In the genomic region with DNA sequence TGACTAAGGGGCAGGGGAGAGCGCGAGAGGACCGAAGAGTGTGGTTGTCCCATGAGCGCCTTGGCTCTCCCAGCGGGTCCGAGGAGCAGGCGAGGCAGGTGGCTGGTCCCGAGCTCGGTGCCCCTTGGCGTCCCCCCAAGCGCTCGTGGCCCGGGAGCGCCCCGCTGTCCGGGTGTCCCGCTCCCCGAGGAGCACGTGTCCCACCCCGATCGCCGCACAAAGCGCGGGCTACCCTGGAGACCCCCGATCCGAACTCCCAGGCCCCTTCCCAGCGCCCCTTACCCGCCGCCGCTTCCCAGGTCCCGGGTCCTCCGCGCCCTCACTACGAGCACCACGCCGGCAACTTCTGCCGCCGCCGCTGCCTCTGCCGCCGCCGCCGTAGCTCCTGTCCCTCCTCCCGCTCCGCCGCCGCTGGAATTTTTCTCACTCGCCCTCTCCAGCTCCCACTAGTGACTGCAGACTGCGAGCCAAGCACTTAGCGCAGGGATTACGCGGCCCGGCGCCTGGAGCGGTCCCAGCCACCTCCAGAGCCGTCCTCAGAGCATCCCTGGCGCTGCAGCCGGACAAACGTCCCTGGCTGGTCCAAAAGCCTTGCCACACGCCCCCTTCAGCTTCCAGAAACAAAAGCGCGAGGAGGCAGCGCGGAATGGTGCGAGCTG, we compare ENCODE assay signal across 8 mouse cellular contexts. TPM values are rescaled to one million over a fixed set of nuclear protein-coding genes. Genes with fewer than 3 reads are reported as not detected.
A peak's percentile ranks its signal among the peaks of the same experiment; 100 is the strongest.
DNase-seq lines count a peak whose midpoint lies in the region; ATAC-seq and TF ChIP-seq lines count a peak whose summit lies in the region.

A gene (minus strand): TSS at position 563 of the 659 bp plus-strand sequence.

- no peak for TF ChIP-seq EP300 in liver, embryonic 14.5 days (IDR thresholded peaks at IDR 0.05; ENCODE audit: low read depth)

- peak within 1 kb of the TSS; percentile 59 for H3K4me3 ChIP-seq in forebrain, embryonic 14.5 days (ENCODE audit: low read depth, low read length)
- H3K4me3 ChIP-seq in heart, embryonic 16.5 days (ENCODE audit: low read length): peak within 1 kb of the TSS; percentile 53
- peak within 1 kb of the TSS; percentile 19 to 35 for H3K4me3 ChIP-seq in liver, embryonic 14.5 days (ENCODE audit: insufficient read depth in 1 of 2, low read depth in 2 of 2, low read length in 2 of 2)
- peak within 1 kb of the TSS; percentile 60 for H3K4me3 ChIP-seq in neural tube, embryonic 14.5 days (ENCODE audit: low read depth, low read length)

- ATAC-seq in cerebellum, adult (ENCODE audit: insufficient number of reproducible peaks, low FRiP score, low TSS enrichment): no peak
- ATAC-seq in forebrain, embryonic 14.5 days: peak; percentile 93
- peak; percentile 87 for ATAC-seq in heart, embryonic 16.5 days (replicated peaks; ENCODE audit: extremely low read depth, insufficient read depth, low FRiP score)
- ATAC-seq in liver, embryonic 14.5 days (ENCODE audit: insufficient read depth): no peak
- ATAC-seq in neural tube, embryonic 14.5 days (ENCODE audit: low read depth): peak; percentile 95

- TF ChIP-seq CTCF in liver, embryonic 14.5 days (IDR thresholded peaks at IDR 0.05; ENCODE audit: low read depth): peak; percentile 22; the same call in 1 of the 2 replicates

- no peaks in the 10 kb centered on the region for H3K36me3 ChIP-seq in forebrain, embryonic 14.5 days (ENCODE audit: control insufficient read depth, insufficient read depth, low read length)
- no peaks in the 10 kb centered on the region for H3K36me3 ChIP-seq in heart, embryonic 16.5 days (ENCODE audit: control insufficient read depth, insufficient read depth)
- H3K36me3 ChIP-seq in liver, embryonic 14.5 days (replicated peaks; ENCODE audit: control insufficient read depth, insufficient read depth, low read depth): no peaks in the 10 kb centered on the region
- H3K36me3 ChIP-seq in neural tube, embryonic 14.5 days (ENCODE audit: control insufficient read depth, insufficient read depth, low read length): no peaks in the 10 kb centered on the region

- H3K27ac ChIP-seq in forebrain, embryonic 14.5 days (ENCODE audit: low read depth, low read length): no peak within 1 kb of the TSS
- no peak within 1 kb of the TSS for H3K27ac ChIP-seq in heart, embryonic 16.5 days (ENCODE audit: low read length)
- H3K27ac ChIP-seq in liver, embryonic 14.5 days: no peak within 1 kb of the TSS
- H3K27ac ChIP-seq in neural tube, embryonic 14.5 days (ENCODE audit: low read depth, low read length): no peak within 1 kb of the TSS

- H3K27me3 ChIP-seq in forebrain, embryonic 14.5 days (replicated peaks; ENCODE audit: control insufficient read depth, insufficient read depth, low read length): no peaks in the 10 kb centered on the region
- peaks cover 33% of the 10 kb centered on the region for H3K27me3 ChIP-seq in heart, embryonic 16.5 days (ENCODE audit: control insufficient read depth, insufficient read depth, low read length)
- peaks cover 19% of the 10 kb centered on the region for H3K27me3 ChIP-seq in liver, embryonic 14.5 days (ENCODE audit: control insufficient read depth, insufficient read depth, low read length)
- no peaks in the 10 kb centered on the region for H3K27me3 ChIP-seq in neural tube, embryonic 14.5 days (ENCODE audit: control insufficient read depth, insufficient read depth, low read length)

- DNase-seq in cerebellum, adult 11 months: peak; percentile 8
- DNase-seq in forebrain, embryonic 14.5 days (ENCODE audit: low spot score): peak; percentile 84
- DNase-seq in kidney, postnatal 25 days: peak; percentile 74 to 78
- DNase-seq in liver, embryonic 14.5 days (ENCODE audit: low read depth in 3 of 3, low spot score in 3 of 3): no peak
- peak; percentile 82 for DNase-seq in urinary bladder, postnatal 14 days (ENCODE audit: low spot score)

- no peaks in the 10 kb centered on the region for H3K4me1 ChIP-seq in forebrain, embryonic 14.5 days (ENCODE audit: control insufficient read depth, insufficient read depth, low read length)
- no peaks in the 10 kb centered on the region for H3K4me1 ChIP-seq in heart, embryonic 16.5 days (ENCODE audit: control insufficient read depth, insufficient read depth, low read length)
- H3K4me1 ChIP-seq in liver, embryonic 14.5 days (replicated peaks; ENCODE audit: control insufficient read depth in 2 of 2, insufficient read depth in 2 of 2, low read length in 1 of 2): no peaks in the 10 kb centered on the region
- H3K4me1 ChIP-seq in neural tube, embryonic 14.5 days (ENCODE audit: control insufficient read depth, insufficient read depth, low read length): no peaks in the 10 kb centered on the region

- H3K9ac ChIP-seq in forebrain, embryonic 14.5 days (ENCODE audit: low read length): peak within 1 kb of the TSS; percentile 74
- peak within 1 kb of the TSS; percentile 48 for H3K9ac ChIP-seq in heart, embryonic 16.5 days (ENCODE audit: low read length)
- H3K9ac ChIP-seq in liver, embryonic 14.5 days (replicated peaks): no peak within 1 kb of the TSS
- peak within 1 kb of the TSS; percentile 55 for H3K9ac ChIP-seq in neural tube, embryonic 14.5 days (replicated peaks; ENCODE audit: low read depth, low read length)

- WGBS in forebrain, embryonic 14.5 days: under 1% methylated on average over 65 of the region's 65 CpGs
- WGBS in heart, embryonic 16.5 days: under 1% methylated on average over 65 of the region's 65 CpGs
- 2% methylated on average over 63 of the region's 65 CpGs for WGBS in liver, embryonic 14.5 days (ENCODE audit: insufficient replicate concordance)
- under 1% methylated on average over 60 of the region's 65 CpGs for WGBS in neural tube, embryonic 14.5 days

- no peaks in the 10 kb centered on the region for H3K9me3 ChIP-seq in forebrain, embryonic 14.5 days (replicated peaks; ENCODE audit: control insufficient read depth, low read length)
- no peaks in the 10 kb centered on the region for H3K9me3 ChIP-seq in heart, embryonic 16.5 days (replicated peaks; ENCODE audit: control insufficient read depth, low read length)
- H3K9me3 ChIP-seq in liver, embryonic 14.5 days (ENCODE audit: control insufficient read depth, low read length): no peaks in the 10 kb centered on the region
- H3K9me3 ChIP-seq in neural tube, embryonic 14.5 days (ENCODE audit: control insufficient read depth, low read length): no peaks in the 10 kb centered on the region

- peak within 1 kb of the TSS; percentile 84 for H3K4me2 ChIP-seq in forebrain, embryonic 14.5 days (ENCODE audit: low read length)
- peak within 1 kb of the TSS; percentile 75 for H3K4me2 ChIP-seq in heart, embryonic 16.5 days (ENCODE audit: low read depth, low read length)
- H3K4me2 ChIP-seq in liver, embryonic 14.5 days (ENCODE audit: low read depth): peak within 1 kb of the TSS; percentile 48
- peak within 1 kb of the TSS; percentile 91 for H3K4me2 ChIP-seq in neural tube, embryonic 14.5 days (ENCODE audit: low read depth, low read length)

RNA-seq across cellular contexts. Expression of the gene that starts here (rescaled TPM):
- polyA plus RNA-seq in forebrain, embryonic 14.5 days (2014; fragmentation: Nextera tagmentation; extraction: Ambion mirVana): 4.2 and 4.5 TPM in 2 replicates
- polyA plus RNA-seq in heart, embryonic 16.5 days (2015; fragmentation: Nextera tagmentation; extraction: Ambion mirVana): 0.37 and 0.75 TPM in 2 replicates
- polyA plus RNA-seq in liver, embryonic 14.5 days (2012; rRNA removed): 0.03 TPM in 2 replicates
- polyA plus RNA-seq in liver, embryonic 14.5 days (2014; fragmentation: Nextera tagmentation; extraction: Ambion mirVana): 0.05 and 0.09 TPM in 2 replicates
- 7.5 and 8.2 TPM in 2 replicates for polyA plus RNA-seq in neural tube, embryonic 14.5 days (2014; fragmentation: Nextera tagmentation; extraction: Ambion mirVana)

Comparison
In these comparisons a context has a peak if more than half of its experiments do, and no peak if none do; other contexts are left out.
1. Peak in ATAC-seq, H3K4me3 ChIP-seq, H3K9ac ChIP-seq and H3K4me2 ChIP-seq in heart, embryonic 16.5 days; RNA of the gene not detected or under 1 TPM.
2. DNase-seq: peak in cerebellum, adult 11 months (single experiment), forebrain, embryonic 14.5 days (single experiment), kidney, postnatal 25 days (2 of 2) and urinary bladder, postnatal 14 days (single experiment); none in liver, embryonic 14.5 days (0 of 3).
3. ATAC-seq: peak in forebrain, embryonic 14.5 days (single experiment) and neural tube, embryonic 14.5 days (single experiment); none in cerebellum, adult (single experiment) and liver, embryonic 14.5 days (single experiment).
4. Peak in every context shown above with its lines, with median percentiles within 50 percentile points of each other: H3K4me2 ChIP-seq and H3K4me3 ChIP-seq.